Mouse (Mus musculus): ENCODE data around the gene Ldhd. TPM values are rescaled to one million over a fixed set of nuclear protein-coding genes. Genes with fewer than 3 reads are reported as not detected.

Gene Ldhd
- polyA plus RNA-seq, 1 experiment from 2014 or later, result 0.85 TPM

- Histone ChIP-seq H3K9ac (ENCODE audit: low read length) (no peak overlapping the region), H3K4me3 (ENCODE audit: control insufficient read depth in 1 of 2, insufficient read depth in 1 of 2, low read depth in 1 of 2, low read length in 2 of 2) (no peak overlapping the region), H3K27me3 (ENCODE audit: control insufficient read depth, insufficient read depth, low read length) (no peaks in the 10 kb centered on the region), H3K9me3 (ENCODE audit: control insufficient read depth, low read length) (no peaks in the 10 kb centered on the region), H3K36me3 (ENCODE audit: control insufficient read depth, insufficient read depth, low read length) (no peaks in the 10 kb centered on the region), H3K4me2 (ENCODE audit: low read length) (no peak overlapping the region), H3K4me1 (ENCODE audit: control insufficient read depth in 2 of 2, insufficient read depth in 2 of 2, low read length in 2 of 2) (peaks cover 0 to 3% of the 10 kb centered on the region in 2 experiments; a peak in 1 of 4 replicates), H3K27ac (replicated peaks in 1 of 2; ENCODE audit: control insufficient read depth in 1 of 2, insufficient read depth in 1 of 2, low read depth in 2 of 2, low read length in 2 of 2) (no peak overlapping the region)
- ATAC-seq (ENCODE audit: insufficient number of reproducible peaks, insufficient read depth, low FRiP score, low read depth), result no peak
- WGBS, result 84% methylated on average over 3 of the region's 3 CpGs
Observed at GRCm38 (mm10) chr8:111584946-111585345, 45.2 kb downstream of the Ldhd start.

GRCm38 (mm10) chr8:111582386-111582785 lies 47.8 kb downstream of the Ldhd start:
- no peak overlapping the region for H3K4me3 ChIP-seq (ENCODE audit: control insufficient read depth in 1 of 2, insufficient read depth in 1 of 2, low read depth in 1 of 2, low read length in 2 of 2)
- 86% methylated on average over 3 of the region's 3 CpGs for WGBS
- ATAC-seq (ENCODE audit: insufficient number of reproducible peaks, insufficient read depth, low FRiP score, low read depth), result no peak
- H3K9ac ChIP-seq (ENCODE audit: low read length), result no peak overlapping the region
- peaks cover 0 to 6% of the 10 kb centered on the region in 2 experiments; a peak in 2 of 4 replicates for H3K4me1 ChIP-seq (ENCODE audit: control insufficient read depth in 2 of 2, insufficient read depth in 2 of 2, low read length in 2 of 2)
- H3K36me3 ChIP-seq (ENCODE audit: control insufficient read depth, insufficient read depth, low read length), result no peaks in the 10 kb centered on the region
- no peak overlapping the region for H3K4me2 ChIP-seq (ENCODE audit: low read length)
- H3K9me3 ChIP-seq (ENCODE audit: control insufficient read depth, low read length), result no peaks in the 10 kb centered on the region
- no peak overlapping the region for H3K27ac ChIP-seq (replicated peaks in 1 of 2; ENCODE audit: control insufficient read depth in 1 of 2, insufficient read depth in 1 of 2, low read depth in 2 of 2, low read length in 2 of 2)
- H3K27me3 ChIP-seq (ENCODE audit: control insufficient read depth, insufficient read depth, low read length), result no peaks in the 10 kb centered on the region

- Histone ChIP-seq H3K9ac (ENCODE audit: low read length) (no peak overlapping the region), H3K9me3 (ENCODE audit: control insufficient read depth, low read length) (no peaks in the 10 kb centered on the region), H3K4me2 (ENCODE audit: low read length) (no peak overlapping the region), H3K4me3 (ENCODE audit: control insufficient read depth in 1 of 2, insufficient read depth in 1 of 2, low read depth in 1 of 2, low read length in 2 of 2) (no peak overlapping the region), H3K27ac (replicated peaks in 1 of 2; ENCODE audit: control insufficient read depth in 1 of 2, insufficient read depth in 1 of 2, low read depth in 2 of 2, low read length in 2 of 2) (no peak overlapping the region), H3K4me1 (ENCODE audit: control insufficient read depth in 2 of 2, insufficient read depth in 2 of 2, low read length in 2 of 2) (peaks cover 0 to 11% of the 10 kb centered on the region in 2 experiments; a peak in 2 of 4 replicates), H3K27me3 (ENCODE audit: control insufficient read depth, insufficient read depth, low read length) (no peaks in the 10 kb centered on the region), H3K36me3 (ENCODE audit: control insufficient read depth, insufficient read depth, low read length) (peaks cover 2% of the 10 kb centered on the region; the same call in 1 of the 2 replicates)
- WGBS, result 70% methylated on average over 3 of the region's 3 CpGs
- ATAC-seq (ENCODE audit: insufficient number of reproducible peaks, insufficient read depth, low FRiP score, low read depth), result no peak
Observed at GRCm38 (mm10) chr8:111580306-111580705, 49.9 kb downstream of the Ldhd start.

GRCm38 (mm10) chr8:111579318-111579717 lies 50.9 kb downstream of the Ldhd start:
- no peaks in the 10 kb centered on the region for H3K27me3 ChIP-seq (ENCODE audit: control insufficient read depth, insufficient read depth, low read length)
- 94% methylated on average over 1 of the region's 1 CpGs for WGBS
- no peak overlapping the region for H3K9ac ChIP-seq (ENCODE audit: low read length)

GRCm38 (mm10) chr8:111577880-111578533 lies 52.2 kb downstream of the Ldhd start:
- 77% methylated on average over 9 of the region's 9 CpGs for WGBS
- no peak for ATAC-seq (ENCODE audit: insufficient number of reproducible peaks, insufficient read depth, low FRiP score, low read depth)
- H3K27me3 ChIP-seq (ENCODE audit: control insufficient read depth, insufficient read depth, low read length), result no peaks in the 10 kb centered on the region

More at GRCm38 (mm10) chr8:111579318-111579717, 50.9 kb downstream of the Ldhd start:
- peaks cover 2% of the 10 kb centered on the region; the same call in 1 of the 2 replicates for H3K36me3 ChIP-seq (ENCODE audit: control insufficient read depth, insufficient read depth, low read length)
- no peak overlapping the region for H3K27ac ChIP-seq (replicated peaks in 1 of 2; ENCODE audit: control insufficient read depth in 1 of 2, insufficient read depth in 1 of 2, low read depth in 2 of 2, low read length in 2 of 2)
- H3K4me1 ChIP-seq (ENCODE audit: control insufficient read depth in 2 of 2, insufficient read depth in 2 of 2, low read length in 2 of 2), result peaks cover 0 to 8% of the 10 kb centered on the region in 2 experiments; a peak in 1 of 4 replicates
- no peaks in the 10 kb centered on the region for H3K9me3 ChIP-seq (ENCODE audit: control insufficient read depth, low read length)
- no peak overlapping the region for H3K4me2 ChIP-seq (ENCODE audit: low read length)
- no peak overlapping the region for H3K4me3 ChIP-seq (ENCODE audit: control insufficient read depth in 1 of 2, insufficient read depth in 1 of 2, low read depth in 1 of 2, low read length in 2 of 2)
- no peak for ATAC-seq (ENCODE audit: insufficient number of reproducible peaks, insufficient read depth, low FRiP score, low read depth)

GRCm38 (mm10) chr8:111576501-111576900 lies 53.7 kb downstream of the Ldhd start:
- Histone ChIP-seq H3K27ac (replicated peaks in 1 of 2; ENCODE audit: control insufficient read depth in 1 of 2, insufficient read depth in 1 of 2, low read depth in 2 of 2, low read length in 2 of 2) (no peak overlapping the region), H3K4me1 (ENCODE audit: control insufficient read depth in 2 of 2, insufficient read depth in 2 of 2, low read length in 2 of 2) (peaks cover 3 to 19% of the 10 kb centered on the region in 2 experiments; a peak in 3 of 4 replicates), H3K4me3 (ENCODE audit: control insufficient read depth in 1 of 2, insufficient read depth in 1 of 2, low read depth in 1 of 2, low read length in 2 of 2) (no peak overlapping the region), H3K9ac (ENCODE audit: low read length) (no peak overlapping the region), H3K27me3 (ENCODE audit: control insufficient read depth, insufficient read depth, low read length) (no peaks in the 10 kb centered on the region), H3K9me3 (ENCODE audit: control insufficient read depth, low read length) (no peaks in the 10 kb centered on the region), H3K36me3 (ENCODE audit: control insufficient read depth, insufficient read depth, low read length) (peaks cover 2% of the 10 kb centered on the region; the same call in 1 of the 2 replicates), H3K4me2 (ENCODE audit: low read length) (no peak overlapping the region)
- no peak for ATAC-seq (ENCODE audit: insufficient number of reproducible peaks, insufficient read depth, low FRiP score, low read depth)

More at GRCm38 (mm10) chr8:111577880-111578533, 52.2 kb downstream of the Ldhd start:
- no peak overlapping the region for H3K27ac ChIP-seq (replicated peaks in 1 of 2; ENCODE audit: control insufficient read depth in 1 of 2, insufficient read depth in 1 of 2, low read depth in 2 of 2, low read length in 2 of 2)
- H3K4me2 ChIP-seq (ENCODE audit: low read length), result no peak overlapping the region
- H3K9me3 ChIP-seq (ENCODE audit: control insufficient read depth, low read length), result no peaks in the 10 kb centered on the region
- H3K9ac ChIP-seq (ENCODE audit: low read length), result no peak overlapping the region
- H3K4me3 ChIP-seq (ENCODE audit: control insufficient read depth in 1 of 2, insufficient read depth in 1 of 2, low read depth in 1 of 2, low read length in 2 of 2), result no peak overlapping the region
- peaks cover 3 to 16% of the 10 kb centered on the region in 2 experiments; a peak in 3 of 4 replicates for H3K4me1 ChIP-seq (ENCODE audit: control insufficient read depth in 2 of 2, insufficient read depth in 2 of 2, low read length in 2 of 2)
- peaks cover 2% of the 10 kb centered on the region; the same call in 1 of the 2 replicates for H3K36me3 ChIP-seq (ENCODE audit: control insufficient read depth, insufficient read depth, low read length)

GRCm38 (mm10) chr8:111575492-111575891 lies 54.7 kb downstream of the Ldhd start:
- Histone ChIP-seq H3K4me1 (ENCODE audit: control insufficient read depth in 2 of 2, insufficient read depth in 2 of 2, low read length in 2 of 2) (peaks cover 3 to 19% of the 10 kb centered on the region in 2 experiments), H3K27ac (replicated peaks in 1 of 2; ENCODE audit: control insufficient read depth in 1 of 2, insufficient read depth in 1 of 2, low read depth in 2 of 2, low read length in 2 of 2) (no peak overlapping the region), H3K9me3 (ENCODE audit: control insufficient read depth, low read length) (no peaks in the 10 kb centered on the region), H3K9ac (ENCODE audit: low read length) (no peak overlapping the region), H3K36me3 (ENCODE audit: control insufficient read depth, insufficient read depth, low read length) (peaks cover 2% of the 10 kb centered on the region; the same call in 1 of the 2 replicates), H3K27me3 (ENCODE audit: control insufficient read depth, insufficient read depth, low read length) (no peaks in the 10 kb centered on the region), H3K4me2 (ENCODE audit: low read length) (no peak overlapping the region), H3K4me3 (ENCODE audit: control insufficient read depth in 1 of 2, insufficient read depth in 1 of 2, low read depth in 1 of 2, low read length in 2 of 2) (no peak overlapping the region)
- ATAC-seq (ENCODE audit: insufficient number of reproducible peaks, insufficient read depth, low FRiP score, low read depth), result no peak
- WGBS, result 89% methylated on average over 4 of the region's 4 CpGs

All from heart, embryonic 14.5 days (tissue).